Mouse (Mus musculus) T-cell, adult 66 days (primary cell): ENCODE measurements around the gene Zscan25. TPM values are rescaled to one million over a fixed set of nuclear protein-coding genes. Genes with fewer than 3 reads are reported as not detected.

ENCODE experiments used
- total RNA-seq, 2 experiments: library from RNA; stranded (reverse); gene quantifications; 3 replicates in 1 of 2; 4 replicates in 1 of 2; pipeline ENCODE4 v1.2.4; 2023

Zscan25 gene
- 10 to 100 TPM; 36.2 to 39.4 TPM for total RNA-seq

DNA sequence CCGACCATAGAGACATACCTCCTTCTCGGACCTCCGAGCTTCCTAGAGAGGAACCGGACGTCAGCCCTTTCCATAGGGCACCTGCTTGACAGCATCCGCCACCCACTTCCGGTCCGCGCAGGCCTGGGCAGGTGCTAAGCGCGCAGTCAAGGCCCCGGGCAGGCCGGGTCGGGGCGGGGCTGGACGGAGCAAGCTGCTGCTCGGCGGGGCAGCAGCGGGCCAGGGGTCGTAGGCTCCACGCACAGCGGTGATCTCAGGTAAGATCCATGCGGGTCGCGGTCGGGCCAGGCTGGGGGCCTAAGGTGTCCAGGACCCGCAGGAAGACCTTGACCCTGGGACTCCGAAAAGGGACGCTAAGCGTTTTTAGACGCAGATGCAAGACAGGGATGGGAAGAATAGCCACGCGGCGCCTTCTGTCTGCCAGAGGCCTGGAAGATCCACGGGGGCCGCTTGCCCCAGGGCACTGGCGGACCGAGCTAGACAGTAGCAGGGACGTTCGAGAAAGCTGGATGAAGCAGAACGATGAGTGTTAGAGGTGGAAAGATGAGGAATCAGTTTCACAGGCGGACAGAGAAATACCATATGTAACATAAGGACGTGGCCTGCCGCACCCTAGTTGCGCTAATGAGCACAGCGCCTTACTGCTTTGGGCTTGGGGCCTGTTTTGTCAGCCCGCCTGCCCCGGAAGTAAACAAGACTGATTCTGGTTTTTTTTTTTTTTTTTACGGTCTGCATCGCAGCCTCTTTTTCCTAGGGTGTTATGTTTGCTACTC is at the start of gene Zscan25:
Gene Zscan25, plus strand, starts transcription at position 130 of the 773 bp plus-strand sequence.

GRCm38 (mm10) chr5:145231367-145231871 is 48.9 kb upstream of the Zscan25 start, which contains the start of gene Zfp655:
TSS of gene Zfp655 (plus strand) at chr5:145231715.

Other genes with a start within 250 kb of the Zscan25 start
- not detected for gene Gm4871, start 247.7 kb upstream of the Zscan25 start, total RNA-seq
- not detected for gene 1700018F24Rik, start 237.5 kb upstream of the Zscan25 start, total RNA-seq
- 10 to 100 TPM; 92.1 to 92.3 TPM for gene Arpc1a, start 196.7 kb upstream of the Zscan25 start, total RNA-seq
- not detected for gene Kpna7, start 196.5 kb upstream of the Zscan25 start, total RNA-seq
- gene Arpc1b, start 166.3 kb upstream of the Zscan25 start, total RNA-seq = 100 to 1,000 TPM; 450 to 477 TPM
- 10 to 100 TPM; 44.9 to 52.9 TPM for gene Pdap1, start 140.3 kb upstream of the Zscan25 start, total RNA-seq
- gene Bud31, start 140.1 kb upstream of the Zscan25 start, total RNA-seq = 100 to 1,000 TPM; 211 to 259 TPM
- 10 to 100 TPM; 20.8 to 26.3 TPM for gene Ptcd1, start 113.4 kb upstream of the Zscan25 start, total RNA-seq
- gene Cpsf4, start 113.3 kb upstream of the Zscan25 start, total RNA-seq = 10 to 100 TPM; 42.1 to 48.9 TPM
- gene Atp5j2, start 88.4 kb upstream of the Zscan25 start, total RNA-seq = 100 to 1,000 TPM; 172 to 185 TPM
- 10 to 100 TPM; 41.0 to 41.3 TPM for gene Zkscan14, start 78.6 kb upstream of the Zscan25 start, total RNA-seq
- 10 to 100 TPM in 1 of 2 experiments, 1 to 10 TPM in 1; 8.2 to 10.3 TPM for gene Zkscan5, start 75.9 kb upstream of the Zscan25 start, total RNA-seq
- gene Zfp655, start 48.8 kb upstream of the Zscan25 start, total RNA-seq = 10 to 100 TPM; 75.1 to 85.1 TPM
- not detected for gene Cyp3a57, start 64.8 kb downstream of the Zscan25 start, total RNA-seq
- gene Cyp3a16, start 189.2 kb downstream of the Zscan25 start, total RNA-seq = not detected